Mouse (Mus musculus) olfactory bulb, adult 2 months (tissue): ENCODE data around the gene Gm10277.

Experiments
- CTCF ChIP-seq: fragments of 200-500 bp; IDR thresholded peaks from 2 replicates; pipeline ENCODE4 v1.5.1; 2012; ENCODE audit warnings: low read depth, mild to moderate bottlenecking, low read length, moderate library complexity; ENCODE audit not compliant: insufficient read depth
- POLR2A ChIP-seq: fragments of 200-500 bp; IDR thresholded peaks from 2 replicates; pipeline ENCODE4 v1.6.1; 2012; ENCODE audit warnings: mild to moderate bottlenecking, low read depth, low read length, moderate library complexity; ENCODE audit not compliant: insufficient read depth

DNA sequence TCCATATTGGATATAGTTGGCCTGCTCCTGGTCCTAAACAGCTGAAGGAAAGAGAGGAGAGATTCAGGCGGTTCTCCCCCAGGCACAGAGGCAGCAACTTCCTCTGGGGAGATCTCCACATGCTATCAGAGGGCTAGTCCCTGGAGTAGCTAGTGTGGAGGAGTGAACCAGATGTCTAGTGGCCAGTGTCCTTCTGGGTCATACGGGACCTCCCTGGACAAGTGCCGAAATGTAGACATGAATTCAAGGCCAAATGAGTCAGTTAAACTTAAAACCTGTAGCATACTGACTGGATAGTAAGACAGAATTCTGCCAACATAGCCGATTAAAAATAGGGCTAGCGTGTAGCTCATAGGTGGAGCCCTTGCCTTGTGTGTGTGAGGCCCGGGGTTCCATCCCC, 19.3 kb upstream of the Gm10277 start:
- TF ChIP-seq POLR2A (no peak), CTCF (no peak)
